Mouse (Mus musculus) embryonic facial prominence, embryonic 11.5 days (tissue): ENCODE measurements around the gene Klhdc10. TPM values are rescaled to one million over a fixed set of nuclear protein-coding genes. Genes with fewer than 3 reads are reported as not detected.

Experiments
- ATAC-seq: fragments of 200-750 bp; cut with Nextera tagmentation; replicated peaks from 2 replicates; pipeline ENCODE4 v1.8.0; 2017; ENCODE audit warnings: low read depth; ENCODE audit not compliant: insufficient number of reproducible peaks, low FRiP score, low TSS enrichment
- DNase-seq: peaks from one replicate; pipeline ENCODE4 v3.0.0-alpha.2; 2015; ENCODE audit warnings: low spot score
- H3K27ac ChIP-seq: fragments of 300-500 bp; sonication (generic); replicated peaks from 2 replicates; pipeline ENCODE4 v1.5.1; 2014; ENCODE audit warnings: mild to moderate bottlenecking, low read depth, low read length, control low read depth
- H3K27me3 ChIP-seq: fragments of 300-500 bp; sonication (generic); 2 replicates; pipeline ENCODE4 v1.6.1; 2014; ENCODE audit warnings: mild to moderate bottlenecking, low read length, moderate library complexity, mixed read lengths; ENCODE audit not compliant: control insufficient read depth, insufficient read depth
- H3K36me3 ChIP-seq: fragments of 300-500 bp; sonication (generic); replicated peaks from 2 replicates; pipeline ENCODE4 v1.6.1; 2014; ENCODE audit warnings: low read depth, mild to moderate bottlenecking, low read length, moderate library complexity, mixed read lengths; ENCODE audit not compliant: control insufficient read depth, insufficient read depth
- H3K4me1 ChIP-seq: fragments of 300-500 bp; sonication (generic); 2 replicates; pipeline ENCODE4 v1.6.1; 2014; ENCODE audit warnings: low read length, mixed read lengths; ENCODE audit not compliant: control insufficient read depth, insufficient read depth
- H3K4me2 ChIP-seq: fragments of 300-500 bp; sonication (generic); 2 replicates; pipeline ENCODE4 v1.6.1; 2014; ENCODE audit warnings: low read depth, mild to moderate bottlenecking, control low read depth, low read length, moderate library complexity
- H3K4me3 ChIP-seq: fragments of 300-500 bp; sonication (generic); 2 replicates; pipeline ENCODE4 v1.5.1; 2014; ENCODE audit warnings: low read depth, low read length, control low read depth
- H3K9ac ChIP-seq: fragments of 300-500 bp; sonication (generic); replicated peaks from 2 replicates; pipeline ENCODE4 v1.6.1; 2014; ENCODE audit warnings: mild to moderate bottlenecking, control low read depth, low read length
- H3K9me3 ChIP-seq: fragments of 300-500 bp; sonication (generic); replicated peaks from 2 replicates; pipeline ENCODE4 v1.6.1; 2016; ENCODE audit warnings: mild to moderate bottlenecking, low read length, inconsistent platforms, mixed read lengths; ENCODE audit not compliant: control insufficient read depth
- WGBS: fragments of 180-500 bp; shearing (Covaris S2); extraction: QIAGEN DNeasy Blood & Tissue Kit; methylation state at CpG from one replicate; pipeline ENCODE4 v1.1.7; 2014; 5-methylcytosine and 5-hydroxymethylcytosine counted together
- polyA plus RNA-seq: library from polyadenylated mRNA; unstranded; fragments of >200 nt; fragmentation: Nextera tagmentation; extraction: Ambion mirVana; gene quantifications from 2 replicates; pipeline ENCODE4 v1.2.1, GENCODE M21; 2014

Klhdc10 gene
- polyA plus RNA-seq, 1 experiment from 2014 or later: 33.9 TPM

DNA sequence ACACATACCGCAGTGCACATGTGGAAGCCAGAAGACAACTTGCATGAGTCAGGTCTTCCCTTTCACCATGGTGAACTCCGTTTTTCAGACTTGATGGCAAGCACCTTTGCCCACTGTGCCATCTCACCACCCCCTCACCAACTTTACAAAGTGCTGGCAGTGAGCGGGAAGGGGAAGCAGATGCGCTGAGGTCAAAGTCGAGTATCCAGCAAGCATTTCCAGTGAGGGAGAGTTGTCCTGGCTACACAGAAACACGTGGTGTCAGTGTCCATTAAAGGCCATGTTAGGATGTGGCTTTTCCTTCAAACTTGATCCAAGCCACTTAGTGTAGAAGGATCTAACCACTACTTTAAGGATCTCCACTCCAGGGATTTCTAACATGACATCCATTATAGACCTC, 76.1 kb downstream of the Klhdc10 start:
- WGBS: 88% methylated on average over 6 of the region's 6 CpGs
- 0 out of 2 replicates have a peak, but pooled peaks cover 2% of the 10 kb centered on the region for H3K36me3 ChIP-seq

DNA sequence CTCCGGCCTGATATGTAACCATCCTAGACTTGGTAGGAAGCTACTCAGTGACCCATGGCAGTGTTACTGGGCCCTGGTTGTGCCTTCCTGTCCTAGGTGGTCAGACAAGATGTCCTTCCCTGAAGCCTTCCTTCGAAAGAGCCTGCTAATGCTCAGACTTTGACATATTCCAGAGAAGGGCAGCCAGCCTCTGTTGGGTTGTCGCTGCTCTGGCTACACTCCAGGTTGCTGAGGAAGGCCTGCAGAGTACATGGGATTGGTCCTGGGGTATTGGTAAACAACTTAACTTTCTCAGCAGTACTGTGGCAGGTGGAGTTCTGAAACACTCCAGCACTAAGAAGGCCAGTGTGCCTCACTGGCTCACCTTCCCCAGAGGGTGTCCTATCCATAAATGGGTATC, 77.8 kb downstream of the Klhdc10 start:
- Histone ChIP-seq H3K27ac (no peak overlapping the region), H3K4me2 (no peak overlapping the region), H3K9ac (no peak overlapping the region), H3K9me3 (no peaks in the 10 kb centered on the region), H3K4me3 (no peak overlapping the region), H3K36me3 (peaks cover 7% of the 10 kb centered on the region), H3K27me3 (no peaks in the 10 kb centered on the region), H3K4me1 (no peaks in the 10 kb centered on the region)
- ATAC-seq (no peak), DNase-seq (no peak)
- 94% methylated on average over 3 of the region's 3 CpGs for WGBS

More for the DNA sequence above, 76.1 kb downstream of the Klhdc10 start:
- Histone ChIP-seq H3K9ac (no peak overlapping the region), H3K27ac (no peak overlapping the region), H3K4me2 (no peak overlapping the region), H3K4me3 (no peak overlapping the region), H3K4me1 (no peaks in the 10 kb centered on the region), H3K27me3 (no peaks in the 10 kb centered on the region), H3K9me3 (no peaks in the 10 kb centered on the region)
- DNase-seq (no peak), ATAC-seq (no peak)

DNA sequence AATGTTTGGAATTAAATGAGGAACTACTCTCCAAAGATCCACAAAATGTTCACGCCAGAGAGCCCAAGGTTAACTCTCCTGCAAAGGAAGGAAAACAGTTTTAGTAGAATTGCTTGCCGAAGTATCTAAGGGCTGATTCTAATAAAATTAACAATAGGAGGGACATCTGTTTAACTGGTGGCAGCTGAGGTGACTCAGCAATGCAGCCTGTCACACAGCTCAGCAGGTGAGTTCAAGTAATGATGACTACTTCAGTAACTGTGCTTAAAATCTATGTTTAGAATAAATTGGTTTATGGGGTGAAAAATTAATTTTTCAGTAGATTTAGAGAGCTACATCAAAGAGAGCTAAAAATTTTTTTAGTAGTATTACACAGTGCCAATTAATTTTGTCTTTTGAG, 81.2 kb downstream of the Klhdc10 start:
- H3K4me1 ChIP-seq: no peaks in the 10 kb centered on the region
- ATAC-seq (no peak), DNase-seq (no peak)
- H3K27me3 ChIP-seq: no peaks in the 10 kb centered on the region
- 83% methylated on average over 2 of the region's 2 CpGs for WGBS
- H3K4me3 ChIP-seq: no peak overlapping the region
- H3K4me2 ChIP-seq: no peak overlapping the region
- peaks cover 14% of the 10 kb centered on the region for H3K36me3 ChIP-seq
- H3K9me3 ChIP-seq: no peaks in the 10 kb centered on the region
- no peak overlapping the region for H3K9ac ChIP-seq
- no peak overlapping the region for H3K27ac ChIP-seq

DNA sequence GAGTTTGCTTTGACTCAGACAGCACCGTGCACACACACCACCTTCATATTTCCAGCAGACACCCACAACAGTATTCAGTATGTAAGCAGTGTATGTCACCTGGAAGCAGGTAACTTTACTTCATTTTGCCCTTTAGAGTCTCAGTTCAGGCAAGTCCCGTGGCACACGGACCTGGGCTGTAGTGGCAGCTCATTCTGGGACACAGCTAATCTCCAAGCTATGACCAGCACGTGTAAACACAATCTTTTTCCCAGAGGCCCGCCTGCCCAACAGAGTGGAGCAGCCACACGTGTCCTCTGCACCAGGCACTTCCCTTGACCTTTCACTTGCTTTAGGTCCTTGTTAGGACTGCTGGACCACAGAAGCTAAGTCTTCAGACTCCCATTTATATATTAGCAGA, 84.8 kb downstream of the Klhdc10 start:
- Histone ChIP-seq H3K36me3 (peaks cover 14% of the 10 kb centered on the region), H3K27me3 (no peaks in the 10 kb centered on the region), H3K9me3 (no peaks in the 10 kb centered on the region), H3K9ac (no peak overlapping the region), H3K4me3 (no peak overlapping the region), H3K27ac (no peak overlapping the region), H3K4me2 (no peak overlapping the region), H3K4me1 (no peaks in the 10 kb centered on the region)
- ATAC-seq (no peak), DNase-seq (no peak)
- 89% methylated on average over 6 of the region's 6 CpGs for WGBS

DNA sequence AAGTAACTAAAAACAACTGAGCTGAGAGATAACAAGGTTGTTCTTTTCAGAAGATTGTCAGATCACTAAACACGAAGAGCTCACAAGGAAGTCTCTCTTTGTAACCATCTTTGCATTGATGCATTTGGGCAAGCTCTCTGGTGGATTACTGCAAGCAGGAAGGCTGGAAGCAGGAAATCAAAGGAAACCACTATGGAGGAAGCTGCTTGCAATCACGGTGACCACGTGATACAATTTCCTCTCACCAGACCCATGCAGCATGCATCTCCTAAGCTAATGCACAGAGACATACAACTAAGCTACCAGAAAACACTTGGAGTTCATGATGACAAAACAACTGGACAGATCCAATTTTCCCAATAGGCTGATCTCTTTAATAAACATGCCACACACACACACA, 97.4 kb downstream of the Klhdc10 start:
- ATAC-seq (no peak), DNase-seq (no peak)
- Histone ChIP-seq H3K4me2 (no peak overlapping the region), H3K27me3 (no peaks in the 10 kb centered on the region), H3K4me3 (no peak overlapping the region), H3K36me3 (peaks cover 6% of the 10 kb centered on the region; the same call in 1 of the 2 replicates), H3K9me3 (no peaks in the 10 kb centered on the region), H3K9ac (no peak overlapping the region), H3K27ac (no peak overlapping the region), H3K4me1 (no peaks in the 10 kb centered on the region)
- 73% methylated on average over 3 of the region's 3 CpGs for WGBS

Other genes starting within 250 kb of the Klhdc10 start
- 48.4 and 52.4 TPM in 2 replicates for gene Ube2h, start 97.3 kb upstream of the Klhdc10 start, polyA plus RNA-seq
- 89.2 and 90.7 TPM in 2 replicates for gene Zc3hc1, start 10.8 kb upstream of the Klhdc10 start, polyA plus RNA-seq
- gene Tmem209, start 107.9 kb downstream of the Klhdc10 start, polyA plus RNA-seq: 44.1 TPM in 2 replicates
- gene Ssmem1, start 108.0 kb downstream of the Klhdc10 start, polyA plus RNA-seq: 0.15 and 0.36 TPM in 2 replicates
- gene Cpa2, start 139.7 kb downstream of the Klhdc10 start, polyA plus RNA-seq: 9.1 and 10.5 TPM in 2 replicates
- gene Cpa4, start 166.5 kb downstream of the Klhdc10 start, polyA plus RNA-seq: 1.4 TPM in 2 replicates
- gene Cpa5, start 209.1 kb downstream of the Klhdc10 start, polyA plus RNA-seq: 0.22 and 0.27 TPM in 2 replicates
- gene Cpa1, start 237.3 kb downstream of the Klhdc10 start, polyA plus RNA-seq: 0.17 and 0.21 TPM in 2 replicates